Mouse (Mus musculus) E14TG2a.4 (cell line): ENCODE measurements around the gene Pacs1.

Source experiments
- CTCF ChIP-seq: conservative IDR thresholded peaks from 2 replicates; pipeline ENCODE4 v1.5.1; 2014; ENCODE audit warnings: low read length
- NANOG ChIP-seq: IDR thresholded peaks from 2 replicates; pipeline ENCODE4 v1.6.1; 2014; ENCODE audit warnings: borderline replicate concordance, low read length, mixed read lengths
- POU5F1 ChIP-seq: IDR thresholded peaks from 2 replicates; pipeline ENCODE4 v1.6.1; 2014; ENCODE audit warnings: low read length, borderline replicate concordance

GRCm38 (mm10) chr19:5106731-5107191 is 166.2 kb downstream of the Pacs1 start, which contains the start of gene Rab1b:
- TF ChIP-seq CTCF (no peak), NANOG (no peak), POU5F1 (no peak)
